Mouse (Mus musculus) lung, embryonic 14.5 days (tissue): ENCODE measurements at regions not wholly inside any gene's neighbourhood (a gene's known extent, or its start where the extent isn't known, plus 50 kb on each side); places are given as distances from the start of the nearest gene placed in this dataset.
"Not testable (repeated sequence)": the region's sequence is repeated elsewhere in the genome, so short reads cannot be mapped to it uniquely, and the experiment has no call there.

ENCODE experiments used
- ATAC-seq: fragments of 200-750 bp; cut with Nextera tagmentation; 2 replicates; pipeline ENCODE4 v1.8.0; 2017; ENCODE audit warnings: mild to moderate bottlenecking, moderate TSS enrichment, moderate library complexity; ENCODE audit not compliant: insufficient read depth
- DNase-seq: peaks from one replicate; pipeline ENCODE4 v3.0.0-alpha.2; 2015
- H3K27ac ChIP-seq: fragments of 300-500 bp; sonication (generic); 2 replicates; pipeline ENCODE4 v1.5.1; 2014; ENCODE audit warnings: low read depth, mild to moderate bottlenecking, moderate library complexity
- H3K27me3 ChIP-seq: fragments of 300-500 bp; sonication (generic); 2 replicates; pipeline ENCODE4 v1.6.1; 2014; ENCODE audit warnings: low read length, control low read depth; ENCODE audit not compliant: insufficient read depth
- H3K36me3 ChIP-seq: fragments of 300-500 bp; sonication (generic); 2 replicates; pipeline ENCODE4 v1.6.1; 2014; ENCODE audit warnings: control low read depth; ENCODE audit not compliant: insufficient read depth
- H3K4me1 ChIP-seq: fragments of 300-500 bp; sonication (generic); 2 replicates; pipeline ENCODE4 v1.6.1; 2014; ENCODE audit warnings: antibody characterized with exemption, control low read depth; ENCODE audit not compliant: insufficient read depth
- H3K4me2 ChIP-seq: fragments of 300-500 bp; sonication (generic); 2 replicates; pipeline ENCODE4 v1.6.1; 2014; ENCODE audit warnings: mild to moderate bottlenecking
- H3K4me3 ChIP-seq: fragments of 300-500 bp; sonication (generic); 2 replicates; pipeline ENCODE4 v1.5.1; 2014; ENCODE audit warnings: low read depth, low read length
- H3K9ac ChIP-seq: fragments of 300-500 bp; sonication (generic); 2 replicates; pipeline ENCODE4 v1.6.1; 2014
- H3K9me3 ChIP-seq: fragments of 300-500 bp; sonication (generic); 2 replicates; pipeline ENCODE4 v1.6.1; 2016; ENCODE audit warnings: low read depth, low read length, control low read depth
- CTCF ChIP-seq: IDR thresholded peaks from 2 replicates; pipeline ENCODE4 v1.5.1; 2016; ENCODE audit warnings: antibody characterized with exemption, low read depth
- WGBS: fragments of 180-500 bp; shearing (Covaris S2); extraction: QIAGEN DNeasy Blood & Tissue Kit; methylation state at CpG from one replicate; pipeline ENCODE4 v1.1.7; 2014; 5-methylcytosine and 5-hydroxymethylcytosine counted together

GRCm38 (mm10) chr3:118194754-118195153, 326.0 kb upstream of the Snx7 start:
- Histone ChIP-seq H3K9me3 (no peaks in the 10 kb centered on the region), H3K4me1 (no peaks in the 10 kb centered on the region), H3K36me3 (no peaks in the 10 kb centered on the region), H3K27me3 (no peaks in the 10 kb centered on the region), H3K4me2 (no peak overlapping the region), H3K4me3 (no peak overlapping the region), H3K9ac (no peak overlapping the region), H3K27ac (no peak overlapping the region)
- 37% methylated on average over 1 of the region's 1 CpGs for whole genome bisulfite sequencing
- no peak for ATAC-seq
- DNase-seq, result no peak
- no peak for TF ChIP-seq CTCF

DNA sequence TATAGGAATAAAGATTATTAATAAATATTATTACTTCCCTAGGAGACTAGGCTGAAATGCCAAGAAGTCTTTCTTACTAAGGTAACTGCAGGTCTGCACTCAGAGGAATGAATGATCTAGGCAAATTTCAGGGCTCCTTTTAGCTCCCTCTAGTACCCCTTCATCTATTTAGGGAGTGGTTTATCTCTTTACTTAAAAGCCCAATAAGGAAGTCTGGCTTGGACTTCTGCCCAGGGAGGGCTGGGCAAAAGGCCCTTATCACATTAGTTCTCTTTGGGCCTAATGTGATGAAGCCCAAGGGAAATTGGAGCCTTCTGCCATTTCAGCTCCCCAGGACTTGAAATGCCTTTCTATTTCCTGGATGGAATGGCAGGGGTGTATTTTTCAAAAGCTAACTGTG, 320.6 kb upstream of the Snx7 start:
- Histone ChIP-seq H3K27ac (no peak overlapping the region), H3K36me3 (no peaks in the 10 kb centered on the region), H3K27me3 (no peaks in the 10 kb centered on the region), H3K4me1 (no peaks in the 10 kb centered on the region), H3K4me2 (no peak overlapping the region), H3K9me3 (no peaks in the 10 kb centered on the region), H3K9ac (no peak overlapping the region), H3K4me3 (no peak overlapping the region)
- DNase-seq (peak; percentile 75), ATAC-seq (no peak)
- TF ChIP-seq CTCF, result no peak

DNA sequence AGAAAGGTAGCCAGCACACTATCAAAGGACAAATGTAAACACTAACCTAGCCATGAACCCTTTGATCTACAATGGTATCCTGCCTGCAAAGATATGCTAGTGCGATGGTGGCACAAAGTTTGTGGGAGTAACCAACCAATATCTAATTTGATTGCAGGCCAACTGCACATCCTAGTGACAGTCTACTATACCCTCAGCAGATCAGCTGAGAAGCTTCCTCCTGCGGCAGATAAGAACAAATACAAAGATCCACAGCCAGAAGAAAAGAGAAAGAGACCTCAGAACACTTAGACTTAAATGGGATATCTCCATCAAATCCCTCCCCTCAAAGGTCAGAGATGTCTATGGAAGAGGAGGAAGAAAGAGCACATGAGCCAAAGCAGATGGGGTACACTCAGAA, 308.7 kb upstream of the Snx7 start:
- H3K9ac ChIP-seq, result no peak overlapping the region
- H3K4me1 ChIP-seq, result no peaks in the 10 kb centered on the region
- H3K36me3 ChIP-seq, result no peaks in the 10 kb centered on the region
- H3K4me2 ChIP-seq, result no peak overlapping the region
- 77% methylated on average over 2 of the region's 2 CpGs for WGBS
- H3K9me3 ChIP-seq, result no peaks in the 10 kb centered on the region
- TF ChIP-seq CTCF, result no peak
- no peak overlapping the region for H3K27ac ChIP-seq
- H3K4me3 ChIP-seq, result no peak overlapping the region
- DNase-seq, result no peak
- no peaks in the 10 kb centered on the region for H3K27me3 ChIP-seq
- ATAC-seq, result no peak

GRCm38 (mm10) chr3:118162916-118163315, 294.2 kb upstream of the Snx7 start:
- DNase-seq, result no peak
- H3K27ac ChIP-seq, result no peak overlapping the region
- no peaks in the 10 kb centered on the region for H3K9me3 ChIP-seq
- no peak for ATAC-seq
- no peak overlapping the region for H3K4me2 ChIP-seq
- no peaks in the 10 kb centered on the region for H3K4me1 ChIP-seq
- no peaks in the 10 kb centered on the region for H3K36me3 ChIP-seq
- H3K4me3 ChIP-seq, result no peak overlapping the region
- 79% methylated on average over 2 of the region's 2 CpGs for WGBS
- no peak overlapping the region for H3K9ac ChIP-seq
- H3K27me3 ChIP-seq, result no peaks in the 10 kb centered on the region
- TF ChIP-seq CTCF, result no peak

- TF ChIP-seq CTCF, result no peak
- 96% methylated on average over 1 of the region's 1 CpGs for WGBS
- DNase-seq, result no peak
- no peak overlapping the region for H3K27ac ChIP-seq
- no peak overlapping the region for H3K4me3 ChIP-seq
- ATAC-seq, result no peak
- H3K27me3 ChIP-seq, result no peaks in the 10 kb centered on the region
- H3K9me3 ChIP-seq, result no peaks in the 10 kb centered on the region
- H3K36me3 ChIP-seq, result no peaks in the 10 kb centered on the region
- H3K9ac ChIP-seq, result no peak overlapping the region
- no peaks in the 10 kb centered on the region for H3K4me1 ChIP-seq
- H3K4me2 ChIP-seq, result no peak overlapping the region
Observed at GRCm38 (mm10) chr3:118144788-118145187, 276.1 kb upstream of the Snx7 start.

DNA sequence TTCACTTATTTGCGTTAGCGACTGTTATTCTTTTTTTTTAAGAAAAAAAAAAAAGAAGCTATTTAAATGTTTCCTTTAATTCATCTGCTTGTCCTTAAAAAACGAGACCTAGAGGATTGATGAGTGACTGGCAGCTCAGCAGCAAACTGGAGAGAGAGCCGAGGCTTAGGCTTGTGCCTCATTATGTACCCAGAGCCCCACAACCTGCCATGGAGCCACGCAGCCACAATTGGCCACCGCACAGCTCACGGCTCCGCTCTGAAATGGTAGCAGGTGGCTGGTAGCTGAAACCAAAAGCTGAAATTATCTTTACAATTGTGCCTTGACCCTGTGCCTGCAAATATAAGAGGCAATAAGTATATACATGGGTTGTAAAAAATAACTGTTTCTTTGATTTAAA, 273.0 kb upstream of the Snx7 start:
- Histone ChIP-seq H3K4me3 (no peak overlapping the region), H3K9me3 (no peaks in the 10 kb centered on the region), H3K4me2 (no peak overlapping the region), H3K27me3 (no peaks in the 10 kb centered on the region), H3K36me3 (no peaks in the 10 kb centered on the region), H3K27ac (no peak overlapping the region), H3K9ac (no peak overlapping the region), H3K4me1 (no peaks in the 10 kb centered on the region)
- no peak for ATAC-seq
- TF ChIP-seq CTCF, result no peak
- no peak for DNase-seq
- 69% methylated on average over 8 of the region's 8 CpGs for WGBS

- 71% methylated on average over 2 of the region's 2 CpGs for WGBS
- DNase-seq, result no peak
- Histone ChIP-seq H3K9ac (no peak overlapping the region), H3K36me3 (no peaks in the 10 kb centered on the region), H3K4me1 (no peaks in the 10 kb centered on the region), H3K27me3 (no peaks in the 10 kb centered on the region), H3K27ac (no peak overlapping the region), H3K4me3 (no peak overlapping the region), H3K4me2 (no peak overlapping the region), H3K9me3 (no peaks in the 10 kb centered on the region)
- no peak for ATAC-seq
- no peak for TF ChIP-seq CTCF
Observed at GRCm38 (mm10) chr3:118140108-118140507, 271.4 kb upstream of the Snx7 start.

GRCm38 (mm10) chr3:118128349-118128748, 259.6 kb upstream of the Snx7 start:
- not testable (repeated sequence) for H3K9ac ChIP-seq, H3K27me3 ChIP-seq, H3K4me1 ChIP-seq, H3K27ac ChIP-seq, DNase-seq, H3K9me3 ChIP-seq, H3K4me3 ChIP-seq, H3K36me3 ChIP-seq, H3K4me2 ChIP-seq, ATAC-seq
- 83% methylated on average over 1 of the region's 1 CpGs for WGBS
